ENCODE assay signal across 31 mouse cellular contexts in the genomic region with DNA sequence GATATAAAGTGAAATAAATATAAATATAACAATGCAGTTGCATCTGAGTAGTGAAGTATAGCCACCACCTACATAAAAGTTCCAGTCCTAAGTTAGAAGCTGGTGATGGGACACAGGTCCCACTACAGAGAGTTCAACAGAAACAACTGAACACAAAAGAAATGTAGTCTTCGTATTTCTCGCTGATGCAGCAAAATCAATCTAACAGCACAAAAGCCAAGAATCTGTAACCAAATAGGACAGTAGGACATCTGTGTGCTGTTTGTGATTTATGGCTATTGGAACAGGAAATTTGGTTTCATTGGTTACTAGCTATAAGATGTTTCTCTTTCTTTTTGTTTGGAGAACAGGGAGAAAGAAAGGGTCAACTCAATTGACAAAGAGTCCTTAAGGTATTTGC.
"Had no signal": no experiment of that assay in that cellular context is flagged by ENCODE, and none has a peak within 500 bp of the region (broad histone marks: within the 10 kb centered on the region; RNA-seq: fewer than 3 reads in every experiment).

No protein-coding gene starts in this region.

- H3K27me3 ChIP-seq: heart, embryonic 12.5 days; heart, embryonic 13.5 days; heart, embryonic 15.5 days; hindbrain, embryonic 12.5 days; hindbrain, embryonic 13.5 days; hindbrain, embryonic 15.5 days; intestine, embryonic 15.5 days; kidney, embryonic 15.5 days had no signal

- H3K4me3 ChIP-seq: heart, embryonic 12.5 days; heart, embryonic 13.5 days; heart, embryonic 15.5 days; hindbrain, embryonic 10.5 days; hindbrain, embryonic 12.5 days; hindbrain, embryonic 13.5 days; hindbrain, embryonic 15.5 days; intestine, embryonic 15.5 days; kidney, embryonic 15.5 days; layer of hippocampus, adult 2 months; left cerebral cortex, adult 2 months had no signal

- DNase-seq: heart, postnatal 10 days; heart, postnatal 14 days; heart, postnatal 36 days; heart, postnatal 4 days; kidney, adult 11 months; kidney, adult 18-20 months; kidney, adult 2 months; kidney, adult 8-10 months; kidney, adult 9 months; kidney, postnatal 10 days; kidney, postnatal 14 days; kidney, postnatal 25 days; kidney, postnatal 36 days; kidney, postnatal 4 days; layer of hippocampus, adult 9-11 months; layer of hippocampus, postnatal 36 days had no signal

- H3K9me3 ChIP-seq: heart, embryonic 12.5 days; heart, embryonic 13.5 days; heart, embryonic 15.5 days; hindbrain, embryonic 10.5 days; hindbrain, embryonic 12.5 days; hindbrain, embryonic 13.5 days; hindbrain, embryonic 15.5 days; intestine, embryonic 15.5 days; kidney, embryonic 15.5 days had no signal

- H3K36me3 ChIP-seq: heart, embryonic 15.5 days; hindbrain, embryonic 10.5 days; hindbrain, embryonic 12.5 days; hindbrain, embryonic 15.5 days; intestine, embryonic 15.5 days; kidney, embryonic 15.5 days had no signal

- H3K27ac ChIP-seq: heart, embryonic 13.5 days; heart, embryonic 15.5 days; hindbrain, embryonic 10.5 days; hindbrain, embryonic 12.5 days; hindbrain, embryonic 13.5 days; hindbrain, embryonic 14.5 days; hindbrain, embryonic 15.5 days; hindbrain, postnatal 0 days; intestine, embryonic 15.5 days; kidney, embryonic 15.5 days; kidney, postnatal 0 days; layer of hippocampus, adult 2 months; left cerebral cortex, adult 2 months had no signal

- H3K9ac ChIP-seq: heart, embryonic 12.5 days; heart, embryonic 13.5 days; heart, embryonic 15.5 days; hindbrain, embryonic 12.5 days; hindbrain, embryonic 13.5 days; hindbrain, embryonic 14.5 days; hindbrain, embryonic 15.5 days; intestine, embryonic 15.5 days; kidney, embryonic 15.5 days had no signal

- H3K4me2 ChIP-seq: heart, embryonic 11.5 days; heart, embryonic 12.5 days; heart, embryonic 13.5 days; heart, embryonic 15.5 days; hindbrain, embryonic 12.5 days; hindbrain, embryonic 13.5 days; hindbrain, embryonic 14.5 days; hindbrain, embryonic 15.5 days; intestine, embryonic 15.5 days; kidney, embryonic 15.5 days had no signal

- H3K4me1 ChIP-seq: heart, embryonic 12.5 days; heart, embryonic 13.5 days; heart, embryonic 15.5 days; hindbrain, embryonic 10.5 days; hindbrain, embryonic 12.5 days; hindbrain, embryonic 13.5 days; hindbrain, embryonic 15.5 days; intestine, embryonic 15.5 days; kidney, embryonic 15.5 days had no signal
